Mouse (Mus musculus): ENCODE results near the gene Crb2. TPM values are rescaled to one million over a fixed set of nuclear protein-coding genes. Genes with fewer than 3 reads are reported as not detected.

Crb2 gene
- polyA plus RNA-seq, 1 experiment from 2014 or later: 5.0 TPM

DNA sequence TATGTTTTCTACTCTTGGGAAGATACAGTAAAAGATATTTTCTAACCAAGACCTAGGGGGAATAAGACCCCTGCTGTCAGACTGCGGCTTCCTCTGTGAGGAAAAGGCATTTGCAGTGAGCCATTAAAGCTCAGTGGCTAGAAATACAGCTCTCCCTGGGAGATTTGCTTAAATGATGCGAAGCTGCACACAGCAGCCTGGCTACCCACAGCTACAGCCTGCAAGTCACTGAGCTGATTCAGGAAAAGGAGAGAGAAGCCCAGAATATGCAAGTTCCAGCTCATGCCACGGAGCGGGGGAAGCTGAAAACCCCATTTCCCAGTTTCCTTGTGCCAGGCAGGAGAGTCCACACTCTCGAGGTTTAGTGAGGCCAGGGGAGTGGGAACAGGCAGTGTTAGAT, 46.1 kb downstream of the Crb2 start:
- WGBS: 82% methylated on average over 5 of the region's 5 CpGs
- Histone ChIP-seq H3K9ac (ENCODE audit: low read depth, low read length) (no peak overlapping the region), H3K36me3 (ENCODE audit: control insufficient read depth, insufficient read depth, low read length) (0 out of 2 replicates have a peak, but pooled peaks cover 3% of the 10 kb centered on the region), H3K27me3 (replicated peaks; ENCODE audit: control insufficient read depth, insufficient read depth, low read length) (no peaks in the 10 kb centered on the region), H3K4me2 (no peak overlapping the region), H3K27ac (ENCODE audit: low read depth, low read length) (no peak overlapping the region), H3K4me3 (ENCODE audit: low read depth, low read length) (no peak overlapping the region), H3K4me1 (replicated peaks; ENCODE audit: control insufficient read depth, insufficient read depth, low read length) (no peaks in the 10 kb centered on the region), H3K9me3 (ENCODE audit: control insufficient read depth, low read length) (no peaks in the 10 kb centered on the region)
- ATAC-seq (replicated peaks; ENCODE audit: low FRiP score): no peak
- no peak for DNase-seq (ENCODE audit: low spot score)

DNA sequence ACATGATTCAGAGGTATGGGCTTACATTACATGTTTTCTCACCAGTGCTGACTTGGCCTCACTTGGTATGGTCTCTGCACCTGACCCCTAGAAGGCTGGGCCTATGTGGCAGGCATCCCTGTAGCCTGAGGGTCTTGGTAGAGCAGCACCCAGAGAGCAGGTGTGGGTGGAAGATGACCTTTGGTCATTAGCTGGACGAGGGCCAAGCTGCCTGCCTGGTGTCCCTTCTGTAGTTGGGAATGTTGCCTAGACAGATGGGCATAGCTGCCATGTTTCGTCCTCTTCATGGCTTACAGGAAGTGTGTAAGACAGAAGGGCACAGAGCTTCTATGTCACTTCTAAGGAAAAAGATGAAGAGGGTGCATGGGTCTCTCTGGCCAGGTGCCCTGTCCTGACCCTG, 47.8 kb downstream of the Crb2 start:
- H3K9ac ChIP-seq (ENCODE audit: low read depth, low read length): no peak overlapping the region
- DNase-seq (ENCODE audit: low spot score): no peak
- H3K36me3 ChIP-seq (ENCODE audit: control insufficient read depth, insufficient read depth, low read length): 0 out of 2 replicates have a peak, but pooled peaks cover 3% of the 10 kb centered on the region
- H3K4me3 ChIP-seq (ENCODE audit: low read depth, low read length): no peak overlapping the region
- H3K27ac ChIP-seq (ENCODE audit: low read depth, low read length): no peak overlapping the region
- 85% methylated on average over 2 of the region's 2 CpGs for WGBS
- no peak for ATAC-seq (replicated peaks; ENCODE audit: low FRiP score)
- no peaks in the 10 kb centered on the region for H3K4me1 ChIP-seq (replicated peaks; ENCODE audit: control insufficient read depth, insufficient read depth, low read length)
- no peaks in the 10 kb centered on the region for H3K27me3 ChIP-seq (replicated peaks; ENCODE audit: control insufficient read depth, insufficient read depth, low read length)
- H3K9me3 ChIP-seq (ENCODE audit: control insufficient read depth, low read length): no peaks in the 10 kb centered on the region
- no peak overlapping the region for H3K4me2 ChIP-seq

DNA sequence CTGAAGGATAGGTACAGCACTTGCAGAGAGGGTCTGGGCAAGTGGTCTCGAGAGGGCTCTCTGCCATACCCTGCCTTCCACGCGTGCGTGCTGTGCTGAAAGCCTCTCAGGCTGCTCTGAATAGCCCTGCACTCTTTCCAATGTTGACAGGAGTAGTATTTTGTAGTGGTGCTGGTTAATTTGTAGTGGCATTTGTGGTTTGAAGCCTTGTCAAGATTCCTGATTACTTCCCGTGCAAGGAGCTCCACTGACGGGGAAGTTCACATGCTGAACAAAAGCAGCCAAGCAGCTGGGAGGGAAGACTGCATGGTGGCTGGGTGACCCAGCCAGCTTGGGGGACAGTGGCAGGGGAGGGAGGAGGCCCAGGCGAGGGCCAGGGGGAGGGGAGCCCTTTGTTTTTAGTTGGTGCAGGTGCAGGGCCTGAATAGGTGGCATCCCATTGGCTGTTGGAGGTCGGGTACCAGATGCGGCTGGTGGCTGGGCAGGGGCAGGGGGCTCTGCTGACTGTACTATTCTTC, 53.8 kb downstream of the Crb2 start:
- no peak overlapping the region for H3K27ac ChIP-seq (ENCODE audit: low read depth, low read length)
- H3K4me1 ChIP-seq (replicated peaks; ENCODE audit: control insufficient read depth, insufficient read depth, low read length): no peaks in the 10 kb centered on the region
- DNase-seq (ENCODE audit: low spot score) (no peak), ATAC-seq (replicated peaks; ENCODE audit: low FRiP score) (no peak)
- 63% methylated on average over 9 of the region's 9 CpGs for WGBS
- H3K4me3 ChIP-seq (ENCODE audit: low read depth, low read length): no peak overlapping the region
- H3K9ac ChIP-seq (ENCODE audit: low read depth, low read length): no peak overlapping the region
- H3K4me2 ChIP-seq: no peak overlapping the region
- no peaks in the 10 kb centered on the region for H3K9me3 ChIP-seq (ENCODE audit: control insufficient read depth, low read length)
- H3K36me3 ChIP-seq (ENCODE audit: control insufficient read depth, insufficient read depth, low read length): 0 out of 2 replicates have a peak, but pooled peaks cover 1% of the 10 kb centered on the region
- H3K27me3 ChIP-seq (replicated peaks; ENCODE audit: control insufficient read depth, insufficient read depth, low read length): no peaks in the 10 kb centered on the region

DNA sequence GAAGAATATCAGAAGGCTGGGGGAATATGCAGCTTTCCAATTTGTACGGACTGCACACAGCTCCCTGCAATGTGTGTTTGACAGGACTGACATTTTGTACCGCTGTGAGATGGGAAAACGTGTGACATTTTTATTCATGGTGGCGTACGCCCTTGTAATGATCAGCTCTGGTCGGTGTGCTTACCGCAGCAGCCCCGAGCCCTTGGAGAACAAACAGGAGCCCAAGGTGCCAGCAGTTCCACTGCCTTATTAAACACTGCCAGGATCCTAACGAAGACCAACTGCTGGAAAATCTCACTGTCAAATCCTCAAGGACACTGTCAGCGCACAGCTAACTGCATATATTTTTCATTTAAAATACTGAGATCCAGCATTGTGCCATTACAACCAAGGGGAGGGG, 56.2 kb downstream of the Crb2 start:
- no peak for DNase-seq (ENCODE audit: low spot score)
- H3K27me3 ChIP-seq (replicated peaks; ENCODE audit: control insufficient read depth, insufficient read depth, low read length): no peaks in the 10 kb centered on the region
- no peaks in the 10 kb centered on the region for H3K36me3 ChIP-seq (ENCODE audit: control insufficient read depth, insufficient read depth, low read length)
- H3K4me1 ChIP-seq (replicated peaks; ENCODE audit: control insufficient read depth, insufficient read depth, low read length): no peaks in the 10 kb centered on the region
- H3K4me2 ChIP-seq: no peak overlapping the region
- no peak overlapping the region for H3K27ac ChIP-seq (ENCODE audit: low read depth, low read length)
- 78% methylated on average over 10 of the region's 10 CpGs for WGBS
- no peak overlapping the region for H3K4me3 ChIP-seq (ENCODE audit: low read depth, low read length)
- H3K9me3 ChIP-seq (ENCODE audit: control insufficient read depth, low read length): no peaks in the 10 kb centered on the region
- H3K9ac ChIP-seq (ENCODE audit: low read depth, low read length): no peak overlapping the region
- no peak for ATAC-seq (replicated peaks; ENCODE audit: low FRiP score)

DNA sequence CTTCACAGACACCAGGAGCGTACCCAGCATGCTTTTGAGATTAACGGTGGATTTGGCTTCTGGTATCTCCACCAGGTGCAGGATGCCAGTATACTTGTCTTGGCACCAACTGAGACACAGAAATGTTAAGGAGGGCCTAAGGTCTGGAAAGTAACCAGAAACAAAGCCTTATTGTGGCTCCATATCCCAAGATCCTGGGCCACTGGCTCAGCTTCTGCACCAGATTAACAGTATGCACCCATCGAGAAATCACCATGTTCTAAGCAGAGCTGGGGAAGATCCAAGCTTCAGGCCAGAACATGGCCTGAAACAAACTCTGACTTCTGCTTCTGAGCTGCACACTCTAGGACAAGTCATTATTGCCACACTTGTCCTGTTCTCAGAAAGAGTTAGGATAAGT, 60.9 kb downstream of the Crb2 start:
- 87% methylated on average over 3 of the region's 3 CpGs for WGBS
- DNase-seq (ENCODE audit: low spot score) (no peak), ATAC-seq (replicated peaks; ENCODE audit: low FRiP score) (no peak)
- Histone ChIP-seq H3K27ac (ENCODE audit: low read depth, low read length) (no peak overlapping the region), H3K9ac (ENCODE audit: low read depth, low read length) (no peak overlapping the region), H3K9me3 (ENCODE audit: control insufficient read depth, low read length) (no peaks in the 10 kb centered on the region), H3K4me2 (no peak overlapping the region), H3K36me3 (ENCODE audit: control insufficient read depth, insufficient read depth, low read length) (no peaks in the 10 kb centered on the region; the same call in 1 of the 2 replicates), H3K4me3 (ENCODE audit: low read depth, low read length) (no peak overlapping the region), H3K27me3 (replicated peaks; ENCODE audit: control insufficient read depth, insufficient read depth, low read length) (no peaks in the 10 kb centered on the region), H3K4me1 (replicated peaks; ENCODE audit: control insufficient read depth, insufficient read depth, low read length) (no peaks in the 10 kb centered on the region)

DNA sequence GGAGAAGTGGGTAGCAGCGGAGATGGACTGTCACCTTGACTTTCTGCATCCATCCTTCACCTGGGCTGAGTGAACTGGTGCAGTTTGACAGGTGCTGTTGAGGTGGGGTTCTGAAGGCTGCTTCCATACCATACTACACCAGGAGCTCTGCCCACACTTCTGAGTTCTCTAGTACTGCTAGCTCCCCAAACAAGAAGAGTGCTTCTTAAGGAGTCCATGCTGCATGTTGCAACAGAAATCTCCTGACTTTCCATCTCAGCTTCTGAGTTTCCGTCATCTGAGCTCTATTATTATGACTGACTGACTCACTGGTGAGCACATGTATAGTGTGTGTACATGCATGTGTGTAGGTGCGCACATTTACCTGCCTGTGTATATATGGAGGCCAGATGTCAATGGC, 61.5 kb downstream of the Crb2 start:
- Histone ChIP-seq H3K27ac (ENCODE audit: low read depth, low read length) (no peak overlapping the region), H3K36me3 (ENCODE audit: control insufficient read depth, insufficient read depth, low read length) (no peaks in the 10 kb centered on the region; the same call in 1 of the 2 replicates), H3K27me3 (replicated peaks; ENCODE audit: control insufficient read depth, insufficient read depth, low read length) (no peaks in the 10 kb centered on the region), H3K9me3 (ENCODE audit: control insufficient read depth, low read length) (no peaks in the 10 kb centered on the region), H3K9ac (ENCODE audit: low read depth, low read length) (no peak overlapping the region), H3K4me3 (ENCODE audit: low read depth, low read length) (no peak overlapping the region), H3K4me1 (replicated peaks; ENCODE audit: control insufficient read depth, insufficient read depth, low read length) (peaks cover 2% of the 10 kb centered on the region; the same call in 1 of the 2 replicates), H3K4me2 (no peak overlapping the region)
- no peak for DNase-seq (ENCODE audit: low spot score)
- ATAC-seq (replicated peaks; ENCODE audit: low FRiP score): no peak
- 90% methylated on average over 3 of the region's 3 CpGs for WGBS

DNA sequence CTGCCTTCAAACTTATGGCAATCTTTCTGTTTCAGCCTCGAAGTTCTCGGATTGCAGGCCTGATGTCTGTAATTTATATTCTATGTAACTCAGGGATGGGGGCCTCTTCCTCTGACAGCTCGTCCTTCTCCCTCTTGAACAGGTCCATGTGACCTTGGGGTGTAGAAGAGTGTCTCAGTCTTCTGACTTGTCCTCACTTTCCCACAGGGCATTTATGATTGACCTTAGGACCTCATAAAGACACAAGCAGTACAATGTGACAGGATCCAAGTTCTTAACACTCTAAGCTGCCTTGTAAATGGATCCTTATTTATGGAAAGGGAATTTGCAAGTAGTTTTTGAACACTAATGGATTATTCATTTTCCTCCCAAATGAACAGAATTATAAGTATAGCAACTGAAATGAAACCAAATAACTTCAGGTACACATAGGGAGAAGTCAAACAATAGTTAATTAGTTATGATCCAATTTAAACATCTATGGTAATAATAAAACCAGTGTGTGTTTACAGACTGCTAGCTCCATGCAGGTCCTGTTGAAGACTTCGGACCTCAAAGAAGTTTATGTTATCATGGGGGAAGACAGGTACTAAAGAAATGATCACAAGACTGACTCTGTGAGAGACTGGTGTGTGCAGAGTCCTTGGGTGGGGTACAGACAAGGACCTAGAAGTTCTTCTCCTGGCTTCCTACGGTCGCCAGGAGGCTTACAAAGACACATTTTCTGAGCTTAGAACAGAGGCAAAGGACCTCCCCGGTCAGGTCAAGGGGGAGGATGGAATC, 62.3 kb downstream of the Crb2 start:
- no peak overlapping the region for H3K9ac ChIP-seq (ENCODE audit: low read depth, low read length)
- ATAC-seq (replicated peaks; ENCODE audit: low FRiP score): no peak
- H3K36me3 ChIP-seq (ENCODE audit: control insufficient read depth, insufficient read depth, low read length): no peaks in the 10 kb centered on the region; the same call in 1 of the 2 replicates
- no peaks in the 10 kb centered on the region for H3K9me3 ChIP-seq (ENCODE audit: control insufficient read depth, low read length)
- WGBS: 81% methylated on average over 7 of the region's 7 CpGs
- peaks cover 5% of the 10 kb centered on the region; the same call in 1 of the 2 replicates for H3K4me1 ChIP-seq (replicated peaks; ENCODE audit: control insufficient read depth, insufficient read depth, low read length)
- no peaks in the 10 kb centered on the region for H3K27me3 ChIP-seq (replicated peaks; ENCODE audit: control insufficient read depth, insufficient read depth, low read length)
- no peak overlapping the region for H3K4me3 ChIP-seq (ENCODE audit: low read depth, low read length)
- H3K27ac ChIP-seq (ENCODE audit: low read depth, low read length): no peak overlapping the region
- no peak overlapping the region for H3K4me2 ChIP-seq
- DNase-seq (ENCODE audit: low spot score): no peak

DNA sequence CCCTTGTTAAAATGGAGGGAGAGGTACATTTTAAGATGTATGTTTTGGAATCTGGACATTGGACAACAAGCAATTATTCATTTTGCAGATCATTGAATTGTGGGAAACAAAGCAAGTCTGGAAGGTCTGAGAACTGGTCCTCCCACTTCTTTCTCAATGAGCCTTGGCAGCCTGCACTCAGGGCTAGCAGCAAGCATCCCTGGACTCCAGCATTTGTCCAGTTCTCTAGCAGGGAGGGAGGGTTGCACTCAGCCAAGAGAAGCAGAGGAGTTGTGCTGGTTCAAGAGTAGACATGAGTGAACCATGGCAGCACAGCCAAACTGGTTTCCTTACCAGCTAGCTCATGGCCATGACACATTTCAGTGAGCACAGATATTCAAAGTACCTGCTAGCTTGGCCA, 63.9 kb downstream of the Crb2 start:
- peaks cover 5% of the 10 kb centered on the region; the same call in 1 of the 2 replicates for H3K4me1 ChIP-seq (replicated peaks; ENCODE audit: control insufficient read depth, insufficient read depth, low read length)
- no peak overlapping the region for H3K4me2 ChIP-seq
- no peak overlapping the region for H3K9ac ChIP-seq (ENCODE audit: low read depth, low read length)
- H3K9me3 ChIP-seq (ENCODE audit: control insufficient read depth, low read length): no peaks in the 10 kb centered on the region
- H3K27me3 ChIP-seq (replicated peaks; ENCODE audit: control insufficient read depth, insufficient read depth, low read length): no peaks in the 10 kb centered on the region
- H3K36me3 ChIP-seq (ENCODE audit: control insufficient read depth, insufficient read depth, low read length): no peaks in the 10 kb centered on the region; the same call in 1 of the 2 replicates
- no peak for DNase-seq (ENCODE audit: low spot score)
- H3K27ac ChIP-seq (ENCODE audit: low read depth, low read length): no peak overlapping the region
- no peak for ATAC-seq (replicated peaks; ENCODE audit: low FRiP score)
- no peak overlapping the region for H3K4me3 ChIP-seq (ENCODE audit: low read depth, low read length)

DNA sequence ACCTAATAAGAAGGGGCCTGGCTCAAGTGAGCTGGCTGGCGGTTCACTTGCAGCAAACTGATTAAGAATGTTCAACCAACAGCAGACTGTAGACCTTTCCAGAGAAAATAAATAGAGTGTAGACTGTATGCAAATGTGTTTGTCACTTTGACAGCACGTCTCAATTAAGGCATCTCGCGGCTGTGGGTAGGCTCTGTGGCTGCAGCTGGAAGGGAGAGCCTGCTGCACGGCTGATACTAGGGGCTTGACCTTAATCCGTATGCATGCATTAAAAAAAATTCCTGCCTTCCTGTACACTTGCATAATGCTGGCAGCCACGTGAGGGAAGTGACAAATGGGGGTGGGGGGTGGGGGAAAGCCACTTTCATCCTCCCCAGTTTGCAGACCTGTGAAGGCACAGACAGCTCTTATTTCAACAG, 66.1 kb downstream of the Crb2 start:
- H3K36me3 ChIP-seq (ENCODE audit: control insufficient read depth, insufficient read depth, low read length): no peaks in the 10 kb centered on the region; the same call in 1 of the 2 replicates
- ATAC-seq (replicated peaks; ENCODE audit: low FRiP score) (no peak), DNase-seq (ENCODE audit: low spot score) (no peak)
- no peaks in the 10 kb centered on the region for H3K27me3 ChIP-seq (replicated peaks; ENCODE audit: control insufficient read depth, insufficient read depth, low read length)
- no peak overlapping the region for H3K9ac ChIP-seq (ENCODE audit: low read depth, low read length)
- H3K9me3 ChIP-seq (ENCODE audit: control insufficient read depth, low read length): no peaks in the 10 kb centered on the region
- H3K4me2 ChIP-seq: no peak overlapping the region
- 30% methylated on average over 7 of the region's 7 CpGs for WGBS
- peaks cover 5% of the 10 kb centered on the region; the same call in 1 of the 2 replicates for H3K4me1 ChIP-seq (replicated peaks; ENCODE audit: control insufficient read depth, insufficient read depth, low read length)
- no peak overlapping the region for H3K27ac ChIP-seq (ENCODE audit: low read depth, low read length)
- no peak overlapping the region for H3K4me3 ChIP-seq (ENCODE audit: low read depth, low read length)
